Mouse (Mus musculus) left cerebral cortex, postnatal 10 days (tissue): ENCODE measurements at regions not wholly inside any gene's neighbourhood (a gene's known extent, or its start where the extent isn't known, plus 50 kb on each side); places are given as distances from the start of the nearest gene placed in this dataset.

ENCODE experiments used
- DNase-seq, 2 experiments: peaks; one replicate each; pipeline ENCODE4 v3.0.0; 2021 to 2022; ENCODE audit warnings: low spot score in 2 of 2, mixed read lengths in 1 of 2; ENCODE audit errors: extremely low spot score in 1 of 2
- intact Hi-C: fragments of 180-260 bp; cut with DNase I; formaldehyde crosslinking; loops from one replicate; pipeline ENCODE4 v1.15.1; 2025

- intact Hi-C loops: no loop called here
Observed at GRCm38 (mm10) chr3:120934401-120934800, 237.1 kb downstream of the Rwdd3 start.

GRCm38 (mm10) chr3:120920351-120920750, 251.1 kb downstream of the Rwdd3 start:
- DNase-seq: no peak
- intact Hi-C loops: no loop called here

More at GRCm38 (mm10) chr3:120934401-120934800, 237.1 kb downstream of the Rwdd3 start:
- no peak for DNase-seq

GRCm38 (mm10) chr3:120898931-120899330, 272.6 kb downstream of the Rwdd3 start:
- DNase-seq: no peak
- intact Hi-C loops: no loop called here

GRCm38 (mm10) chr3:120898258-120898657, 273.2 kb downstream of the Rwdd3 start:
- intact Hi-C loops: no loop called here
- DNase-seq: no peak

GRCm38 (mm10) chr3:120897758-120898157, 273.7 kb downstream of the Rwdd3 start:
- intact Hi-C loops: no loop called here
- no peak for DNase-seq

- intact Hi-C loops: no loop called here
- no peak for DNase-seq
Observed at GRCm38 (mm10) chr3:120897221-120897620, 274.3 kb downstream of the Rwdd3 start.

- intact Hi-C loops: loop anchor here (5.0 kb wide), 1 partner anchor 206 kb away; no protein-coding TSS in a partner anchor
- peak; percentile 51 to 66 for DNase-seq
Observed at GRCm38 (mm10) chr3:120886063-120886841, 285.2 kb downstream of the Rwdd3 start.

GRCm38 (mm10) chr3:120885401-120885800, 286.1 kb downstream of the Rwdd3 start:
- intact Hi-C loops: loop anchor here (5.0 kb wide), 1 partner anchor 207 kb away; no protein-coding TSS in a partner anchor
- DNase-seq: no peak

GRCm38 (mm10) chr3:120884189-120884588, 287.3 kb downstream of the Rwdd3 start:
- DNase-seq: no peak
- intact Hi-C loops: no loop called here

GRCm38 (mm10) chr3:120883650-120884049, 287.8 kb downstream of the Rwdd3 start:
- no peak for DNase-seq
- intact Hi-C loops: no loop called here

- no peak for DNase-seq
- intact Hi-C loops: no loop called here
Observed at GRCm38 (mm10) chr3:120879409-120879808, 292.1 kb downstream of the Rwdd3 start.

- intact Hi-C loops: no loop called here
- DNase-seq: no peak
Observed at GRCm38 (mm10) chr3:120875740-120876139, 295.8 kb downstream of the Rwdd3 start.

- DNase-seq: peak in 1 of 2 experiments; percentile 23
- intact Hi-C loops: no loop called here
Observed at GRCm38 (mm10) chr3:120865036-120865435, 306.5 kb downstream of the Rwdd3 start.

GRCm38 (mm10) chr3:120861641-120862040, 309.9 kb downstream of the Rwdd3 start:
- no peak for DNase-seq
- intact Hi-C loops: no loop called here

- intact Hi-C loops: no loop called here
- no peak for DNase-seq
Observed at GRCm38 (mm10) chr3:120858281-120858680, 313.2 kb downstream of the Rwdd3 start.

GRCm38 (mm10) chr3:120854322-120854721, 317.2 kb downstream of the Rwdd3 start:
- intact Hi-C loops: no loop called here
- DNase-seq: no peak

GRCm38 (mm10) chr3:120843623-120844022, 327.9 kb downstream of the Rwdd3 start:
- no peak for DNase-seq
- intact Hi-C loops: no loop called here

GRCm38 (mm10) chr3:120823536-120823935, 348.0 kb downstream of the Rwdd3 start:
- DNase-seq: no peak
- intact Hi-C loops: no loop called here

- intact Hi-C loops: no loop called here
- no peak for DNase-seq
Observed at GRCm38 (mm10) chr3:120811901-120812300, 359.6 kb downstream of the Rwdd3 start.

- intact Hi-C loops: no loop called here
- no peak for DNase-seq
Observed at GRCm38 (mm10) chr3:120810527-120810926, 361.0 kb downstream of the Rwdd3 start.

GRCm38 (mm10) chr3:120810048-120810447, 361.4 kb downstream of the Rwdd3 start:
- intact Hi-C loops: no loop called here
- no peak for DNase-seq
